Mouse (Mus musculus) cerebellum, adult 2 months (tissue): Measurements from ENCODE around the gene Avpr1a. TPM values are rescaled to one million over a fixed set of nuclear protein-coding genes. Genes with fewer than 3 reads are reported as not detected.

Experiments
- DNase-seq, 2 experiments: peaks; one replicate each; pipeline ENCODE4 v3.0.0; 2021
- H3K27ac ChIP-seq: fragments of 200-500 bp; 2 replicates; pipeline ENCODE4 v1.5.1; 2012; ENCODE audit warnings: low read length, control low read depth, inconsistent platforms; ENCODE audit not compliant: insufficient read depth
- H3K27me3 ChIP-seq: fragments of 200-500 bp; 2 replicates; pipeline ENCODE4 v1.6.1; 2012; ENCODE audit warnings: inconsistent platforms, mild to moderate bottlenecking, low read length, moderate library complexity; ENCODE audit not compliant: control insufficient read depth, insufficient read depth
- H3K4me1 ChIP-seq: fragments of 200-500 bp; 2 replicates; pipeline ENCODE4 v1.6.1; 2011; ENCODE audit warnings: low read length; ENCODE audit not compliant: control insufficient read depth, insufficient read depth
- H3K4me3 ChIP-seq: fragments of 200-500 bp; replicated peaks from 2 replicates; pipeline ENCODE3; 2011; ENCODE audit warnings: mild to moderate bottlenecking, low read depth, low read length, control low read depth; ENCODE audit not compliant: insufficient read depth
- CTCF ChIP-seq: fragments of 200-500 bp; IDR thresholded peaks from 2 replicates; pipeline ENCODE4 v1.5.1; 2011; ENCODE audit warnings: low read depth, mild to moderate bottlenecking, control low read depth, low read length, moderate library complexity, borderline replicate concordance; ENCODE audit not compliant: insufficient read depth
- POLR2A ChIP-seq: fragments of 200-500 bp; IDR thresholded peaks from 2 replicates; pipeline ENCODE4 v1.6.1; 2011; ENCODE audit warnings: low read length, control low read depth, borderline replicate concordance; ENCODE audit not compliant: insufficient read depth
- WGBS: fragments of 180-500 bp; shearing (Covaris S2); methylation state at CpG from one replicate; pipeline ENCODE4 v1.1.7; 2018; 5-methylcytosine and 5-hydroxymethylcytosine counted together
- polyA plus RNA-seq: library from polyadenylated mRNA; depleted of rRNA; stranded (reverse); fragments of >200 nt; gene quantifications from 2 replicates; pipeline ENCODE4 v1.2.3, GENCODE M21; 2012; rRNA removed

Gene Avpr1a
- polyA plus RNA-seq, 1 experiment: 0.77 TPM

DNA sequence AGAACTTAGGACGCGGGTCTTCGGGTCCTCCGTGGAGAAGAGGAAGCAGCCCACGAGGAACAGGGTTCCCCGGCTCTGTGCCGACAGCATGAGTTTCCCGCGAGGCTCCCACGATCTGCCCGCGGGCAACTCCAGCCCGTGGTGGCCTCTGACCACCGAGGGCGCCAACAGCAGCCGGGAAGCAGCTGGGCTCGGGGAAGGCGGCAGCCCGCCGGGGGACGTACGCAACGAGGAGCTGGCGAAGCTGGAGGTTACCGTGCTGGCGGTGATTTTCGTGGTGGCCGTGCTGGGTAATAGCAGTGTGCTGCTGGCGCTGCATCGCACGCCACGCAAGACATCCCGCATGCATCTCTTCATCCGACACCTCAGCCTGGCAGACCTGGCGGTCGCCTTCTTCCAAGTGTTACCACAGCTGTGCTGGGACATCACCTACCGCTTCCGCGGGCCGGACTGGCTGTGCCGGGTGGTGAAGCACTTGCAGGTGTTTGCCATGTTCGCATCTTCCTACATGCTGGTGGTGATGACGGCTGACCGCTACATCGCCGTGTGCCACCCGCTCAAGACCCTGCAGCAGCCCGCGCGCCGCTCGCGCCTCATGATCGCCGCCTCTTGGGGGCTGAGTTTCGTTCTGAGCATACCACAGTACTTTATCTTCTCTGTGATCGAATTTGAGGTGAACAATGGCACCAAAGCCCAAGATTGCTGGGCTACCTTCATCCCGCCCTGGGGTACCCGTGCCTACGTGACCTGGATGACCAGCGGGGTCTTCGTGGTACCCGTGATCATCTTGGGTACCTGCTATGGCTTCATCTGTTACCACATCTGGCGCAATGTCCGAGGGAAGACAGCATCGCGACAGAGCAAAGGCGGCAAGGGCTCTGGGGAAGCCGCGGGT lies 665 bp downstream of the Avpr1a start:
- TF ChIP-seq POLR2A (no peak), CTCF (no peak)

GRCm38 (mm10) chr10:122449856-122450255 lies 1.6 kb downstream of the Avpr1a start:
- no peak for TF ChIP-seq CTCF
- no peak for DNase-seq
- H3K27ac ChIP-seq: no peak overlapping the region
- H3K4me3 ChIP-seq: no peak overlapping the region
- no peaks in the 10 kb centered on the region; the same call in 1 of the 2 replicates for H3K27me3 ChIP-seq
- no peaks in the 10 kb centered on the region for H3K4me1 ChIP-seq

More for the DNA sequence above, 665 bp downstream of the Avpr1a start:
- no peak for DNase-seq
- H3K27ac ChIP-seq: no peak overlapping the region
- 1% methylated on average over 70 of the region's 70 CpGs for WGBS
- H3K27me3 ChIP-seq: no peaks in the 10 kb centered on the region; the same call in 1 of the 2 replicates
- H3K4me1 ChIP-seq: no peaks in the 10 kb centered on the region
- H3K4me3 ChIP-seq: no peak overlapping the region

- no peak for DNase-seq
- no peaks in the 10 kb centered on the region for H3K4me1 ChIP-seq
- 68% methylated on average over 3 of the region's 3 CpGs for WGBS
- no peak overlapping the region for H3K4me3 ChIP-seq
- no peaks in the 10 kb centered on the region for H3K27me3 ChIP-seq
- TF ChIP-seq CTCF (no peak), POLR2A (no peak)
- H3K27ac ChIP-seq: no peak overlapping the region
These were observed 5.2 kb downstream of the Avpr1a start for GRCm38 (mm10) chr10:122453466-122453865.

- Histone ChIP-seq H3K27me3 (no peaks in the 10 kb centered on the region), H3K27ac (no peak overlapping the region), H3K4me3 (no peak overlapping the region), H3K4me1 (no peaks in the 10 kb centered on the region)
- no peak for DNase-seq
- WGBS: 93% methylated on average over 11 of the region's 11 CpGs
- TF ChIP-seq CTCF: no peak
- no peak for TF ChIP-seq POLR2A
These were observed 7.5 kb downstream of the Avpr1a start for GRCm38 (mm10) chr10:122455793-122456192.

GRCm38 (mm10) chr10:122476846-122477245 lies 28.5 kb downstream of the Avpr1a start:
- Histone ChIP-seq H3K4me3 (no peak overlapping the region), H3K4me1 (no peaks in the 10 kb centered on the region), H3K27me3 (no peaks in the 10 kb centered on the region), H3K27ac (no peak overlapping the region)
- DNase-seq: no peak
- TF ChIP-seq POLR2A: no peak
- TF ChIP-seq CTCF: no peak
- 90% methylated on average over 5 of the region's 5 CpGs for WGBS

- no peak overlapping the region for H3K27ac ChIP-seq
- no peak for DNase-seq
- WGBS: 72% methylated on average over 2 of the region's 2 CpGs
- H3K27me3 ChIP-seq: no peaks in the 10 kb centered on the region
- H3K4me1 ChIP-seq: no peaks in the 10 kb centered on the region
- H3K4me3 ChIP-seq: no peak overlapping the region
- TF ChIP-seq POLR2A: no peak
These were observed 50.3 kb downstream of the Avpr1a start for GRCm38 (mm10) chr10:122498551-122498950.

- no peak for DNase-seq
- TF ChIP-seq CTCF (no peak), POLR2A (no peak)
- WGBS: 19% methylated on average over 6 of the region's 6 CpGs
- Histone ChIP-seq H3K27me3 (no peaks in the 10 kb centered on the region), H3K4me1 (no peaks in the 10 kb centered on the region), H3K27ac (no peak overlapping the region), H3K4me3 (no peak overlapping the region)
These were observed 51.0 kb downstream of the Avpr1a start for GRCm38 (mm10) chr10:122499306-122499705.

Other genes with a start within 250 kb of the Avpr1a start
- gene Ppm1h, start 230.3 kb downstream of the Avpr1a start, polyA plus RNA-seq: 30.4 and 32.0 TPM in 2 replicates